Mouse (Mus musculus): Measurements from ENCODE around the gene Rrbp1.

- TF ChIP-seq CTCF (IDR thresholded peaks at IDR 0.05 in 2 of 3, conservative IDR thresholded peaks at IDR 0.05 in 1 of 3; ENCODE audit: control insufficient read depth in 1 of 3, insufficient read depth in 1 of 3, low read depth in 2 of 3, low read length in 3 of 3, poor library complexity in 1 of 3, severe bottlenecking in 1 of 3) (no peak), HCFC1 (IDR thresholded peaks at IDR 0.05; ENCODE audit: low read depth, low read length) (no peak), CHD2 (IDR thresholded peaks at IDR 0.05; ENCODE audit: low read length) (no peak), EP300 (IDR thresholded peaks at IDR 0.05; ENCODE audit: low read depth in 1 of 2, low read length in 2 of 2) (no peak), ZNF384 (IDR thresholded peaks at IDR 0.05; ENCODE audit: low read depth, low read length) (no peak), POLR2A (IDR thresholded peaks at IDR 0.05; ENCODE audit: control insufficient read depth in 1 of 2, insufficient read depth in 1 of 2, low read depth in 1 of 2, low read length in 2 of 2, poor library complexity in 1 of 2) (no peak), POLR2AphosphoS5 (IDR thresholded peaks at IDR 0.05; ENCODE audit: borderline replicate concordance, low read depth, low read length) (no peak), NELFE (IDR thresholded peaks at IDR 0.05; ENCODE audit: low read depth, low read length) (no peak), USF1 (IDR thresholded peaks at IDR 0.05; ENCODE audit: low read depth, low read length) (no peak), NRF1 (IDR thresholded peaks at IDR 0.05; ENCODE audit: insufficient read depth, low read depth, low read length, poor library complexity, severe bottlenecking) (no peak), MAX (IDR thresholded peaks at IDR 0.05; ENCODE audit: low read length) (no peak), GABPA (IDR thresholded peaks at IDR 0.05; ENCODE audit: low read depth, low read length) (no peak), E2F4 (IDR thresholded peaks at IDR 0.05; ENCODE audit: borderline replicate concordance, low read depth, low read length) (no peak)
Observed at GRCm38 (mm10) chr2:143970841-143971240, 40.2 kb downstream of the Rrbp1 start.
